Mouse (Mus musculus) adrenal gland, adult 18-20 months (tissue): ENCODE data around the gene Uap1. TPM values are rescaled to one million over a fixed set of nuclear protein-coding genes. Genes with fewer than 3 reads are reported as not detected.

Source experiments
- DNase-seq, 2 experiments: peaks; one replicate each; pipeline ENCODE4 v3.0.0; 2021 to 2022; ENCODE audit warnings: low spot score in 2 of 2
- total RNA-seq, 2 experiments: library from RNA; stranded (reverse); gene quantifications; 1 replicate in 1 of 2; 2 replicates in 1 of 2; pipeline ENCODE4 v1.2.3; 2021

Gene Uap1
- total RNA-seq, 2 experiments from 2014 or later, result 68.0 to 84.4 TPM

- no peak for DNase-seq
Observed at GRCm38 (mm10) chr1:170173991-170174813, 555 bp downstream of the Uap1 start.

GRCm38 (mm10) chr1:170167781-170168180, 7.0 kb downstream of the Uap1 start:
- DNase-seq, result no peak

GRCm38 (mm10) chr1:170164913-170165312, 9.8 kb downstream of the Uap1 start:
- no peak for DNase-seq

- no peak for DNase-seq
Observed at GRCm38 (mm10) chr1:170164053-170164614, 10.6 kb downstream of the Uap1 start.

GRCm38 (mm10) chr1:170163398-170163943, 11.3 kb downstream of the Uap1 start:
- no peak for DNase-seq

GRCm38 (mm10) chr1:170161852-170162251, 12.9 kb downstream of the Uap1 start:
- no peak for DNase-seq

- DNase-seq, result no peak
Observed at GRCm38 (mm10) chr1:170160397-170160938, 14.3 kb downstream of the Uap1 start.

- no peak for DNase-seq
Observed at GRCm38 (mm10) chr1:170159707-170160106, 15.1 kb downstream of the Uap1 start.

- no peak for DNase-seq
Observed at GRCm38 (mm10) chr1:170155761-170156160, 19.0 kb downstream of the Uap1 start.

- DNase-seq, result no peak
Observed at GRCm38 (mm10) chr1:170155298-170155697, 19.5 kb downstream of the Uap1 start.

- DNase-seq, result no peak
Observed at GRCm38 (mm10) chr1:170153986-170154385, 20.8 kb downstream of the Uap1 start.

- DNase-seq, result no peak
Observed at GRCm38 (mm10) chr1:170152552-170152951, 22.2 kb downstream of the Uap1 start.

- DNase-seq, result no peak
Observed at GRCm38 (mm10) chr1:170150870-170151269, 23.9 kb downstream of the Uap1 start.

- DNase-seq, result no peak
Observed at GRCm38 (mm10) chr1:170149756-170150155, 25.0 kb downstream of the Uap1 start.

GRCm38 (mm10) chr1:170148536-170148935, 26.2 kb downstream of the Uap1 start:
- no peak for DNase-seq

GRCm38 (mm10) chr1:170147651-170148448, 26.9 kb downstream of the Uap1 start:
- no peak for DNase-seq

GRCm38 (mm10) chr1:170145606-170146005, 29.2 kb downstream of the Uap1 start:
- DNase-seq, result no peak

GRCm38 (mm10) chr1:170142256-170142871, 32.4 kb downstream of the Uap1 start:
- DNase-seq, result no peak

GRCm38 (mm10) chr1:170141626-170142025, 33.1 kb downstream of the Uap1 start:
- DNase-seq, result no peak

- peak; percentile 47 to 57 for DNase-seq
Observed at GRCm38 (mm10) chr1:170136351-170137009, 38.3 kb downstream of the Uap1 start.
